Mouse (Mus musculus) ES-Bruce4 (cell line): Measurements from ENCODE around the gene Ttyh2.

Source experiments
- CTCF ChIP-seq: IDR thresholded peaks from one replicate; pipeline ENCODE4 v1.8.1; 2011; ENCODE audit warnings: low read depth, low read length
- POLR2A ChIP-seq: IDR thresholded peaks from one replicate; pipeline ENCODE4 v1.8.1; 2011; ENCODE audit warnings: low read length; ENCODE audit not compliant: insufficient read depth

DNA sequence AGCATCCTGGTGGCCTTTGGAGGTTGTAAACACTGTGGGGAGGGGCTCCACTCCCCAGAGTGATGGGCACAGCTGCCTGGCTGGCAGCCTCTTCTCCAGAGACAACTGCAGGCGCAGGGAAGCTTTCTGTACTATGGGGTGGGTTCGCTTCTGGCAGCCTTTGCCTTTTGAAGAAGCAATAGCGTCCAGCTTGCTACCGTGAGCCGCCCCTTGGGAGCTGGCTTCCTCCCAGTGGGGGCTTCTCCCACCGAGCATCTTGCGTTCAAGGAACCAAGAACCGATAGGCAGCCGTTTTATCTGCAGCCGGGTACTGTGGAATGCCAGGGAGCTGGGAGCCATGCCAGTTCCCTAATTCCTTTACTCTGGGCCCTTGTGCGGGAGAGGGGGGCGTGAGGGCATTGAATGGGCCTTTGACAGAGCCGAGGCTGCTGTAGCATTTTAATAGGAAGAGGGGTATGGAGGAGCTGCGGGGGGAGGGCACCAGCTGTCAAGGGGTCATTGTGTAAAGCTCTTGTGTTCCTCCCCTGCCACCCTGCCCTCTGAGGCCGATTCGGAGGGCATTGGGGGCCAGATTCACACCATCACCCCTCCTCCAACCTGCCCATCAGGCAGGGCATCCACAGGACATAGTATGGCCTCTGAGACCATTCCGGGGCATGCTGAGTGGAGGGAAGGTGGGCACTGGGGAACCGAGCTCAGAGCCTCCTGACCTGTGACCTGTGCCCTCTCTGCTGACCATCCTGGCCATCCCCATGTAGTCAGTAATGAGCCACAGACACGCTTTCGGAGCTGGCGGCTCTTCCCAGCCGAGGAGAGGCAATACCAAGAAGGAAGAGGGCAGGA is 29.1 kb downstream of the Ttyh2 start:
- no peak for TF ChIP-seq CTCF
- TF ChIP-seq POLR2A: no peak
